Mouse (Mus musculus): ENCODE results near the gene Tex22. TPM values are rescaled to one million over a fixed set of nuclear protein-coding genes. Genes with fewer than 3 reads are reported as not detected.

Gene Tex22
- total RNA-seq, 4 experiments from 2014 or later, result not detected

GRCm38 (mm10) chr12:113137260-113138213 lies 63.2 kb downstream of the Tex22 start:
- no peak for DNase-seq (ENCODE audit: low spot score in 2 of 2)

GRCm38 (mm10) chr12:113138291-113138690 lies 64.0 kb downstream of the Tex22 start:
- no peak for DNase-seq (ENCODE audit: low spot score in 2 of 2)

Small RNAs within 50 kb of the gene (microRNA-seq; reads per million reads assigned to microRNA genes)
- not detected for gene Gm44471

Other genes starting within 250 kb of the Tex22 start
- gene Cdca4, start 245.1 kb upstream of the Tex22 start, total RNA-seq (2022), result 1 to 10 TPM; 1.9 to 2.8 (median 2.5) TPM
- gene Gpr132, start 206.3 kb upstream of the Tex22 start, total RNA-seq (2022), result not detected
- 10 to 100 TPM; 22.3 to 31.0 (median 26.7) TPM for gene Jag2, start 144.7 kb upstream of the Tex22 start, total RNA-seq (2022)
- gene Nudt14, start 132.4 kb upstream of the Tex22 start, total RNA-seq (2022), result 1 to 10 TPM; 5.2 to 8.8 (median 7.5) TPM
- 10 to 100 TPM; 18.6 to 23.6 (median 21.7) TPM for gene Btbd6, start 98.0 kb upstream of the Tex22 start, total RNA-seq (2022)
- 10 to 100 TPM; 13.8 to 18.9 (median 18.4) TPM for gene Brf1, start 73.8 kb upstream of the Tex22 start, total RNA-seq (2022)
- 10 to 100 TPM; 32.6 to 36.9 (median 36.3) TPM for gene Pacs2, start 60.0 kb upstream of the Tex22 start, total RNA-seq (2022)
- gene Mta1, start 23.8 kb downstream of the Tex22 start, total RNA-seq (2022), result 10 to 100 TPM; 38.7 to 43.3 (median 41.8) TPM
- gene Crip2, start 65.7 kb downstream of the Tex22 start, total RNA-seq (2022), result 10 to 100 TPM; 22.0 to 27.4 (median 24.3) TPM
- 10 to 100 TPM; 53.0 to 78.6 (median 58.5) TPM for gene Crip1, start 71.8 kb downstream of the Tex22 start, total RNA-seq (2022)
- under 1 TPM in 1 of 4 experiments, not detected in 3; 0.22 TPM for gene Tedc1, start 81.9 kb downstream of the Tex22 start, total RNA-seq (2022)
- gene Tmem121, start 111.4 kb downstream of the Tex22 start, total RNA-seq (2022), result not detected

All from gastrocnemius, adult 8-10 months (tissue).